In genomic region chr2:169452956-169453355, GRCm38 (mm10) we compare ENCODE assay signal across 16 mouse cellular contexts.
"Had no signal": no experiment of that assay in that cellular context is flagged by ENCODE, and none has a peak within 500 bp of the region (broad histone marks: within the 10 kb centered on the region; RNA-seq: fewer than 3 reads in every experiment).

No protein-coding gene starts in this region.

- H3K4me2 ChIP-seq: neural tube, embryonic 13.5 days; neural tube, embryonic 15.5 days; stomach, embryonic 15.5 days had no signal

- H3K36me3 ChIP-seq: neural tube, embryonic 13.5 days; neural tube, embryonic 15.5 days; stomach, embryonic 15.5 days had no signal

- H3K4me3 ChIP-seq: neural tube, embryonic 13.5 days; neural tube, embryonic 15.5 days; stomach, embryonic 15.5 days had no signal

- H3K27me3 ChIP-seq: neural tube, embryonic 13.5 days; neural tube, embryonic 15.5 days; stomach, embryonic 15.5 days had no signal

- H3K9ac ChIP-seq: neural tube, embryonic 13.5 days; neural tube, embryonic 15.5 days; stomach, embryonic 15.5 days had no signal

- H3K27ac ChIP-seq: neural tube, embryonic 13.5 days; neural tube, embryonic 15.5 days; stomach, embryonic 15.5 days; stomach, postnatal 0 days had no signal

- DNase-seq: retina, postnatal 1 day; right cerebral cortex, adult 18-20 months; right cerebral cortex, postnatal 14 days; right cerebral cortex, postnatal 25 days; right cerebral cortex, postnatal 4 days; spleen, adult 18-20 months; thymus, adult 18-20 months; thymus, adult 2 months; thymus, postnatal 14 days; thymus, postnatal 25 days; thymus, postnatal 36 days; thymus, postnatal 4 days had no signal

- H3K9me3 ChIP-seq: neural tube, embryonic 13.5 days; neural tube, embryonic 15.5 days; stomach, embryonic 15.5 days had no signal

- H3K4me1 ChIP-seq: neural tube, embryonic 13.5 days; neural tube, embryonic 15.5 days; stomach, embryonic 15.5 days had no signal
